Mouse (Mus musculus) liver, embryonic 14.5 days (tissue): Measurements from ENCODE around the gene Celf2. TPM values are rescaled to one million over a fixed set of nuclear protein-coding genes. Genes with fewer than 3 reads are reported as not detected.
"Not testable (repeated sequence)": the region's sequence is repeated elsewhere in the genome, so short reads cannot be mapped to it uniquely, and the experiment has no call there.

Experiments
- ATAC-seq: fragments of 200-750 bp; cut with Nextera tagmentation; 2 replicates; pipeline ENCODE4 v1.8.0; 2017; ENCODE audit warnings: moderate number of reproducible peaks, mild to moderate bottlenecking, moderate library complexity; ENCODE audit not compliant: insufficient read depth
- DNase-seq, 3 experiments: peaks; one replicate each; pipeline ENCODE4 v3.0.0-alpha.2; 2012 to 2013; ENCODE audit warnings: low read depth in 3 of 3, low spot score in 3 of 3
- H3K27ac ChIP-seq: fragments of 300-500 bp; sonication (generic); 2 replicates; pipeline ENCODE4 v1.5.1; 2014; ENCODE audit warnings: moderate library complexity, mild to moderate bottlenecking, control low read depth, inconsistent platforms
- H3K27me3 ChIP-seq: fragments of 300-500 bp; sonication (generic); 2 replicates; pipeline ENCODE4 v1.6.1; 2014; ENCODE audit warnings: mild to moderate bottlenecking, low read length, moderate library complexity; ENCODE audit not compliant: control insufficient read depth, insufficient read depth
- H3K36me3 ChIP-seq: fragments of 300-500 bp; sonication (generic); replicated peaks from 2 replicates; pipeline ENCODE4 v1.6.1; 2014; ENCODE audit warnings: low read depth; ENCODE audit not compliant: control insufficient read depth, insufficient read depth
- H3K4me1 ChIP-seq, 2 experiments: fragments of 200-500 bp in 1 of 2; fragments of 300-500 bp in 1 of 2; sonication (generic) in 1 of 2; replicated peaks; 2 replicates each; pipeline ENCODE4 v1.6.1; 2012 to 2014; ENCODE audit warnings: antibody characterized with exemption in 1 of 2, inconsistent platforms in 1 of 2, low read length in 1 of 2; ENCODE audit not compliant: control insufficient read depth in 2 of 2, insufficient read depth in 2 of 2
- H3K4me2 ChIP-seq: fragments of 300-500 bp; sonication (generic); 2 replicates; pipeline ENCODE4 v1.6.1; 2014; ENCODE audit warnings: low read depth, mild to moderate bottlenecking, control low read depth, moderate library complexity
- H3K4me3 ChIP-seq, 2 experiments: fragments of 200-500 bp in 1 of 2; fragments of 300-500 bp in 1 of 2; sonication (generic) in 1 of 2; 2 replicates each; pipeline ENCODE4 v1.5.1; 2012 to 2014; ENCODE audit warnings: low read depth in 2 of 2, low read length in 2 of 2, mild to moderate bottlenecking in 2 of 2, control low read depth in 1 of 2, inconsistent platforms in 1 of 2, moderate library complexity in 1 of 2; ENCODE audit not compliant: insufficient read depth in 1 of 2
- H3K9ac ChIP-seq: fragments of 300-500 bp; sonication (generic); replicated peaks from 2 replicates; pipeline ENCODE4 v1.6.1; 2014; ENCODE audit warnings: mild to moderate bottlenecking, control low read depth, moderate library complexity
- H3K9me3 ChIP-seq: fragments of 300-500 bp; sonication (generic); 2 replicates; pipeline ENCODE4 v1.6.1; 2016; ENCODE audit warnings: low read length, mixed read lengths; ENCODE audit not compliant: control insufficient read depth
- CTCF ChIP-seq: IDR thresholded peaks from 2 replicates; pipeline ENCODE4 v1.5.1; 2016; ENCODE audit warnings: antibody characterized with exemption, low read depth, control low read depth
- EP300 ChIP-seq: IDR thresholded peaks from 2 replicates; pipeline ENCODE4 v1.6.1; 2016; ENCODE audit warnings: antibody characterized with exemption, low read depth
- WGBS: fragments of 180-500 bp; shearing (Covaris S2); extraction: QIAGEN DNeasy Blood & Tissue Kit; methylation state at CpG from one replicate; pipeline ENCODE4 v1.1.7; 2014; ENCODE audit not compliant: insufficient replicate concordance; 5-methylcytosine and 5-hydroxymethylcytosine counted together
- polyA plus RNA-seq, 2 experiments: library from polyadenylated mRNA; depleted of rRNA in 1 of 2; stranded (reverse) in 1 of 2; unstranded in 1 of 2; fragments of >200 nt; fragmentation: Nextera tagmentation in 1 of 2; extraction: Ambion mirVana in 1 of 2; gene quantifications; 2 replicates each; pipeline versions ENCODE4 v1.2.1 to v1.2.3; 2012 to 2014

Gene Celf2
- polyA plus RNA-seq, 2 experiments = 3.9 to 7.8 TPM

DNA sequence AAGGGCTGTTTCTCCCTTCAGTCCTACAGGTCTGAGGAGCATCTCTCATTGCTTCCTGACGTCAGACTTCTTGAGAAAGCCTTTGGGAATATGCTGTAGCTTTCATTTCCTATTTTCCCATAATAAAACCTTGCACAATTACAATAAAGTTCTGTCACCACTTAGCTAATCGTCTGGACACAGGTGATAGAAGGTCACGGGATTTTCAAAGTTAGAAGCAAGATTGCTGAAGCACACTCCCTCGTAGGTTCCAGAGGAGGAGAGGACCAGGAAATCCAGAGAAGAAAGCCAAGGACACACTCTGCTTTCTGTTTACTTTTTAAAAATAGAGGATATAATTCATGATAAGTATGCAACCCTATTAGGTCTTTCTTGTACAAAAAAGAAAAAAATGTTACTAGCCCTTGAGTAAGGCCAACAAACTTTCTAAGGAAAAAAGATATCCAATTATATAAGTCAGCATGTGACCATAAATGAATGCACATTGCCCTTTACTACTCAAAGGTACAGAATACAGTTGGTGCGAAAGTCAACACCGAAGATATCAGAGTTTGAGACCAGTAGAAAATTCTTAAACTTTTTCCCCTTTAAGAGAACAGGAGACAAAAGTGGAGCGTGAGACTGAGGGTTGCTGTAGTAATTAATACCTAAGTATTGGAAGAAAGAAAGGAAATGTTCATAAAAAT is 924.2 kb downstream of the Celf2 start:
- no peak overlapping the region for H3K4me3 ChIP-seq
- no peak for DNase-seq
- H3K9ac ChIP-seq = no peak overlapping the region
- ATAC-seq = no peak
- H3K9me3 ChIP-seq = no peaks in the 10 kb centered on the region
- no peaks in the 10 kb centered on the region for H3K36me3 ChIP-seq
- H3K27me3 ChIP-seq = no peaks in the 10 kb centered on the region
- no peaks in the 10 kb centered on the region for H3K4me1 ChIP-seq
- 64% methylated on average over 7 of the region's 7 CpGs for WGBS
- H3K4me2 ChIP-seq = no peak overlapping the region
- no peak overlapping the region for H3K27ac ChIP-seq
- TF ChIP-seq CTCF = no peak
- TF ChIP-seq EP300 = no peak

DNA sequence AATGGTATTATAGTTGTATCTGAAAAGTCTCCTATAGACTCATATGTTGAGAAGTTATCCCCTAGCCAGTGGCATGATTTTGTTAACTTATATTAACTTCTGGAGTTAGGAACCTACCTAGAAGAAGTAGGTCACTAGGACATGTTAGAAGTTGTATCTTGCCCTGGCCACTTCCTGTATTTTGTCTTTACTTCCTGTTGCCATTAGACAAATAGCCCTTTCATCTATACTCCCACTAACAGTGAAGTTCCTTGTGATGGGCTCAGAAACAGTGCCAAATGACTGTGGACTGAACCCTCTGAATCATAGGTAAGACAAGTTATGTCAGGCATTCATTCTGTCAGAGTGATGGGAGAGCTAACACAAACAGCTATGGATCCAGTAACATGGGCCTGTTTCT is 926.7 kb downstream of the Celf2 start:
- ATAC-seq (no peak), DNase-seq (no peak)
- no peak for TF ChIP-seq EP300
- no peak for TF ChIP-seq CTCF

GRCm38 (mm10) chr2:6580066-6580465 is 929.3 kb downstream of the Celf2 start:
- no peaks in the 10 kb centered on the region for H3K9me3 ChIP-seq
- no peak overlapping the region for H3K4me2 ChIP-seq
- H3K4me1 ChIP-seq = no peaks in the 10 kb centered on the region
- no peak overlapping the region for H3K4me3 ChIP-seq
- 72% methylated on average over 5 of the region's 5 CpGs for WGBS
- no peaks in the 10 kb centered on the region for H3K27me3 ChIP-seq
- no peak overlapping the region for H3K9ac ChIP-seq
- TF ChIP-seq EP300 (no peak), CTCF (no peak)
- H3K27ac ChIP-seq = no peak overlapping the region
- DNase-seq = no peak
- H3K36me3 ChIP-seq = no peaks in the 10 kb centered on the region
- ATAC-seq = no peak

More for the DNA sequence above, 926.7 kb downstream of the Celf2 start:
- no peak overlapping the region for H3K9ac ChIP-seq
- H3K36me3 ChIP-seq = no peaks in the 10 kb centered on the region
- H3K27ac ChIP-seq = no peak overlapping the region
- H3K9me3 ChIP-seq = no peaks in the 10 kb centered on the region
- no peaks in the 10 kb centered on the region for H3K27me3 ChIP-seq
- no peak overlapping the region for H3K4me3 ChIP-seq
- H3K4me2 ChIP-seq = no peak overlapping the region
- no peaks in the 10 kb centered on the region for H3K4me1 ChIP-seq

DNA sequence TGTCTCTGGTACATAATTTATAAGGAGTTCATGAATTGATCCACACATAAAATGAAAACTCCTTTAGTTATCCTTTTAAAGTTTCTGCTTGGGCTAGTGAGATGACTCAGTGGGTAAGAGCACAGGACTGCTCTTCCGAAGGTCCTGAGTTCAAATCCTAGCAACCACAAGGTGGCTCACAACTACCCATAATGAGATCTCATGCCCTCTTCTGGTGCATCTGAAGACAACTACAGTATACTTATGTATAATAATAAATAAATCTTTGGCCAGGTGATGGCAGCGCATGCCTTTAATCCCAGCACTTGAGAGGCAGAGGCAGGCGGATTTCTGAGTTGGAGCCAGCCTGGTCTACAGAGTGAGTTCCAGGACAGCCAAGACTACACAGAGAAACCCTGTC is 934.0 kb downstream of the Celf2 start:
- 70% methylated on average over 3 of the region's 3 CpGs for WGBS
- H3K4me2 ChIP-seq = not testable (repeated sequence)

GRCm38 (mm10) chr2:6573640-6574039 is 935.7 kb downstream of the Celf2 start:
- Histone ChIP-seq H3K9me3 (no peaks in the 10 kb centered on the region), H3K27me3 (no peaks in the 10 kb centered on the region), H3K4me3 (no peak overlapping the region), H3K27ac (no peak overlapping the region), H3K9ac (no peak overlapping the region), H3K36me3 (no peaks in the 10 kb centered on the region), H3K4me2 (no peak overlapping the region), H3K4me1 (no peaks in the 10 kb centered on the region)
- 47% methylated on average over 2 of the region's 2 CpGs for WGBS
- no peak for TF ChIP-seq EP300
- TF ChIP-seq CTCF = no peak
- DNase-seq = no peak
- ATAC-seq = no peak

More for the DNA sequence above, 934.0 kb downstream of the Celf2 start:
- not testable (repeated sequence) for H3K4me1 ChIP-seq, DNase-seq, H3K27ac ChIP-seq, ATAC-seq, H3K4me3 ChIP-seq, H3K27me3 ChIP-seq, H3K36me3 ChIP-seq, H3K9me3 ChIP-seq, H3K9ac ChIP-seq
